Mouse (Mus musculus): ENCODE data around the gene Hk3. TPM values are rescaled to one million over a fixed set of nuclear protein-coding genes. Genes with fewer than 3 reads are reported as not detected.

Gene Hk3
- polyA plus RNA-seq, 1 experiment from 2014 or later = 1.0 TPM

DNA sequence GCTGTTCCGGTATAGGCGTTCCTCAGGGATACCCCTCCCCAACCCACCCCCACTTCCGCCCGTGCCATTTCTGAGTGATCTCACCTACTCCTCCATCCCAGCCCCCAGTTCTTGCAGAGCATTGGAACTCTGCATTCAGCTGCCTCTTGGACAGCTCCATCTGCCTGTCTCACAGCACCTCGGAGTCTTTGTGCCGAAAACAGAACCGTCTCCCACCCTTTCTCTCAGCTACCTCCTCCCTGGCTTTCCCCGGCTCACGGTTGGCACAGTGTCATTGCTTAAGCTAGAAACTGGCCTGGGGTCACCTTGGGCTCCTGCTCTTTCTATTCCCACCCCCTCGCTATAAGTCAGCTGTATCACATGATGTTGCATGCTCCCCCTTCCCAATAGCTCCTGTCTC is 20.8 kb downstream of the Hk3 start:
- no peaks in the 10 kb centered on the region for H3K9me3 ChIP-seq
- WGBS = 70% methylated on average over 10 of the region's 10 CpGs
- no peaks in the 10 kb centered on the region for H3K36me3 ChIP-seq
- H3K4me1 ChIP-seq = no peaks in the 10 kb centered on the region
- no peak overlapping the region for H3K9ac ChIP-seq
- no peak overlapping the region for H3K4me3 ChIP-seq
- no peak overlapping the region for H3K4me2 ChIP-seq
- H3K27ac ChIP-seq (replicated peaks) = no peak overlapping the region
- peaks cover 59% of the 10 kb centered on the region for H3K27me3 ChIP-seq (replicated peaks)
- ATAC-seq (ENCODE audit: extremely low read depth, insufficient number of reproducible peaks, low FRiP score, low TSS enrichment) = no peak

- Histone ChIP-seq H3K9ac (no peak overlapping the region), H3K27ac (replicated peaks) (no peak overlapping the region), H3K4me2 (no peak overlapping the region), H3K27me3 (replicated peaks) (peaks cover 46% of the 10 kb centered on the region), H3K4me1 (peaks cover 11% of the 10 kb centered on the region), H3K36me3 (no peaks in the 10 kb centered on the region), H3K9me3 (no peaks in the 10 kb centered on the region), H3K4me3 (no peak overlapping the region)
- WGBS = 89% methylated on average over 8 of the region's 8 CpGs
- ATAC-seq (ENCODE audit: extremely low read depth, insufficient number of reproducible peaks, low FRiP score, low TSS enrichment) = no peak
Observed at GRCm38 (mm10) chr13:54997568-54997967, 23.6 kb downstream of the Hk3 start.

GRCm38 (mm10) chr13:54995161-54995560 is 26.0 kb downstream of the Hk3 start:
- no peaks in the 10 kb centered on the region for H3K36me3 ChIP-seq
- H3K27ac ChIP-seq (replicated peaks) = no peak overlapping the region
- H3K4me3 ChIP-seq = no peak overlapping the region
- no peak overlapping the region for H3K9ac ChIP-seq
- WGBS = 45% methylated on average over 6 of the region's 6 CpGs
- H3K9me3 ChIP-seq = no peaks in the 10 kb centered on the region
- H3K27me3 ChIP-seq (replicated peaks) = peaks cover 31% of the 10 kb centered on the region
- peaks cover 11% of the 10 kb centered on the region for H3K4me1 ChIP-seq
- no peak for ATAC-seq (ENCODE audit: extremely low read depth, insufficient number of reproducible peaks, low FRiP score, low TSS enrichment)
- H3K4me2 ChIP-seq = no peak overlapping the region

DNA sequence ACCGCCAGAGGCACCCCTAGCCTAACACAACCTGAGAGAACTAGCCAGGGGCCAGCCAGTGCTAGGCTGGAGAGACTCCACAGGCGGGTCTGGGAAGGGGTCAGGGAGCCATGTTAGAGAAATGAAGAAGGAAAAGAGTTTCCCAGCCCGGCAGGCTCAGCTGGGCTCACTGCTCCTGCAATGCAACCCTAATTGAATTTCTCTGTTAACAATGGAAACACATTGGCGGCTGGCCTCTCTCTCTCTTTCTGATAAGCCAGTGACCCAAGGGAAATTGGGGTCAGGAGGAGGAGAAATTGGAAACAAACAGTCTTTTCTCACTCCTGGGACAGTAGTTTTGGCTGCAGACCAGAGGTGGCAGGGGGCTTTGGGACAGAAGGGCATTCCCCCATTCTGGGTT is 26.6 kb downstream of the Hk3 start:
- H3K36me3 ChIP-seq = no peaks in the 10 kb centered on the region
- H3K4me2 ChIP-seq = no peak overlapping the region
- H3K27me3 ChIP-seq (replicated peaks) = peaks cover 26% of the 10 kb centered on the region
- H3K4me1 ChIP-seq = peaks cover 11% of the 10 kb centered on the region
- H3K27ac ChIP-seq (replicated peaks) = peak overlapping the region; percentile 56
- no peaks in the 10 kb centered on the region for H3K9me3 ChIP-seq
- H3K9ac ChIP-seq = no peak overlapping the region
- H3K4me3 ChIP-seq = no peak overlapping the region
- no peak for ATAC-seq (ENCODE audit: extremely low read depth, insufficient number of reproducible peaks, low FRiP score, low TSS enrichment)
- WGBS = 22% methylated on average over 4 of the region's 4 CpGs

- H3K4me2 ChIP-seq = no peak overlapping the region
- peaks cover 23% of the 10 kb centered on the region for H3K4me1 ChIP-seq
- ATAC-seq (ENCODE audit: extremely low read depth, insufficient number of reproducible peaks, low FRiP score, low TSS enrichment) = no peak
- H3K27ac ChIP-seq (replicated peaks) = no peak overlapping the region
- no peaks in the 10 kb centered on the region for H3K36me3 ChIP-seq
- no peaks in the 10 kb centered on the region for H3K9me3 ChIP-seq
- peaks cover 14% of the 10 kb centered on the region for H3K27me3 ChIP-seq (replicated peaks)
- no peak overlapping the region for H3K4me3 ChIP-seq
- 83% methylated on average over 7 of the region's 7 CpGs for WGBS
- H3K9ac ChIP-seq = no peak overlapping the region
Observed at GRCm38 (mm10) chr13:54992215-54992614, 29.0 kb downstream of the Hk3 start.

DNA sequence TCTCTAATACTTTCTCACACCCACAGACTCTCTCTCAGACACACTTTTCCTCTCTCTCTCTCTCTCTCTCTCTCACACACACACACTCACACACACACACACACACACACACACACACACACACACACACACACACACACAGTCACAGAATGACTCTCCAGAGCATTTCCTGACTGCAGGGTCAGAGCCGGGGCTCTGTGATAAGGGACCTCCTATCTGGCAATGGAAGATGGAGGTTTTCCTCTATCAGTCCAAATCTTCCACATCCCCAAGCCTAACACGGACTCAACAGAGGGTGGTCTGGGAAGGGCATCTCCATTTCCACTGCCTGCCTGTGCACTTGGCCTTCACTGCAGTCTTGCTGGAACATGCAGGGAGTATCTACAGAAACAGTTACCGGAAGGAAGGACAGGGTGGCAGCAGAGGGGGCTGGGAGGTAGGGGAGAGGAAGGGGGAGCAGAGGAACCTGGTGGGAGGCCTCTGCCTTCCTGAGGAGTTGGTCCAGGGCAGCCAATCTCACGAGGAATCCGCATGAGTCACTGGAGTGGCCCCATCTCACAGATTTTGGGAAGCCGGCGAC is 32.9 kb downstream of the Hk3 start:
- Histone ChIP-seq H3K27ac (replicated peaks) (peak overlapping the region; percentile 54), H3K4me1 (peaks cover 12% of the 10 kb centered on the region), H3K36me3 (no peaks in the 10 kb centered on the region), H3K4me2 (no peak overlapping the region), H3K27me3 (replicated peaks) (peaks cover 12% of the 10 kb centered on the region), H3K4me3 (no peak overlapping the region), H3K9me3 (no peaks in the 10 kb centered on the region), H3K9ac (no peak overlapping the region)
- ATAC-seq (ENCODE audit: extremely low read depth, insufficient number of reproducible peaks, low FRiP score, low TSS enrichment) = no peak
- WGBS = 28% methylated on average over 7 of the region's 7 CpGs

- H3K9ac ChIP-seq = no peak overlapping the region
- H3K4me1 ChIP-seq = peaks cover 12% of the 10 kb centered on the region
- no peak overlapping the region for H3K4me3 ChIP-seq
- H3K27me3 ChIP-seq (replicated peaks) = peaks cover 12% of the 10 kb centered on the region; the same call in 1 of the 2 replicates
- H3K9me3 ChIP-seq = no peaks in the 10 kb centered on the region
- 77% methylated on average over 9 of the region's 9 CpGs for WGBS
- H3K36me3 ChIP-seq = no peaks in the 10 kb centered on the region
- no peak overlapping the region for H3K4me2 ChIP-seq
- ATAC-seq (ENCODE audit: extremely low read depth, insufficient number of reproducible peaks, low FRiP score, low TSS enrichment) = no peak
- H3K27ac ChIP-seq (replicated peaks) = no peak overlapping the region
Observed at GRCm38 (mm10) chr13:54987405-54987804, 33.8 kb downstream of the Hk3 start.

DNA sequence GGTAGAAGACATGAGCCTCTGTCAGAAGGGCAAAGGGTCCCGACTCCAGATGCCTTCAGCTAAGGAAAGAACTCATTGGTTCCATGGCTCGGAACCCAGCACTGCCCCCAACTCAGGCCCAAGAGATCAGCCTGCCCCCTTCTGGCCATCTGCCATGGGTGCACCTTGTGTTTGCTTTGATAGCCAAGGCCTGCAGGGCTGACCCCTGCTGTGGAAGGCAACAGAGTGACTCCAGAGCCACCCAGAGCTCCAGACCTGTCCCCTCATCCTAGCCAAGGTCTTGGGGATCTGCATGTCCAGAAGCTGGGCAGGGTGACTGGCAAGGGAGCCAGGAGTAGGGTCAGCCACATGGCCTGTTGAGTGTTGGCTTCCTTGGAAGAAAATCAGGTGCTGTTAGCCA is 37.6 kb downstream of the Hk3 start:
- H3K9me3 ChIP-seq = no peaks in the 10 kb centered on the region
- H3K4me1 ChIP-seq = peaks cover 12% of the 10 kb centered on the region
- H3K4me2 ChIP-seq = no peak overlapping the region
- ATAC-seq (ENCODE audit: extremely low read depth, insufficient number of reproducible peaks, low FRiP score, low TSS enrichment) = no peak
- 50% methylated on average over 2 of the region's 2 CpGs for WGBS
- H3K27ac ChIP-seq (replicated peaks) = no peak overlapping the region
- H3K4me3 ChIP-seq = no peak overlapping the region
- H3K36me3 ChIP-seq = no peaks in the 10 kb centered on the region
- H3K9ac ChIP-seq = no peak overlapping the region
- peaks cover 30% of the 10 kb centered on the region; the same call in 1 of the 2 replicates for H3K27me3 ChIP-seq (replicated peaks)

- H3K27me3 ChIP-seq (replicated peaks) = peaks cover 34% of the 10 kb centered on the region; the same call in 1 of the 2 replicates
Observed at GRCm38 (mm10) chr13:54983001-54983400, 38.2 kb downstream of the Hk3 start.

GRCm38 (mm10) chr13:54980957-54981356 is 40.2 kb downstream of the Hk3 start:
- no peak overlapping the region for H3K4me2 ChIP-seq
- ATAC-seq (ENCODE audit: extremely low read depth, insufficient number of reproducible peaks, low FRiP score, low TSS enrichment) = no peak
- WGBS = 69% methylated on average over 12 of the region's 12 CpGs

More at GRCm38 (mm10) chr13:54983001-54983400, 38.2 kb downstream of the Hk3 start:
- H3K4me3 ChIP-seq = no peak overlapping the region
- H3K27ac ChIP-seq (replicated peaks) = no peak overlapping the region
- 61% methylated on average over 8 of the region's 8 CpGs for WGBS
- no peak for ATAC-seq (ENCODE audit: extremely low read depth, insufficient number of reproducible peaks, low FRiP score, low TSS enrichment)
- H3K4me1 ChIP-seq = peaks cover 7% of the 10 kb centered on the region
- H3K4me2 ChIP-seq = no peak overlapping the region
- H3K9me3 ChIP-seq = no peaks in the 10 kb centered on the region
- no peaks in the 10 kb centered on the region for H3K36me3 ChIP-seq
- no peak overlapping the region for H3K9ac ChIP-seq

DNA sequence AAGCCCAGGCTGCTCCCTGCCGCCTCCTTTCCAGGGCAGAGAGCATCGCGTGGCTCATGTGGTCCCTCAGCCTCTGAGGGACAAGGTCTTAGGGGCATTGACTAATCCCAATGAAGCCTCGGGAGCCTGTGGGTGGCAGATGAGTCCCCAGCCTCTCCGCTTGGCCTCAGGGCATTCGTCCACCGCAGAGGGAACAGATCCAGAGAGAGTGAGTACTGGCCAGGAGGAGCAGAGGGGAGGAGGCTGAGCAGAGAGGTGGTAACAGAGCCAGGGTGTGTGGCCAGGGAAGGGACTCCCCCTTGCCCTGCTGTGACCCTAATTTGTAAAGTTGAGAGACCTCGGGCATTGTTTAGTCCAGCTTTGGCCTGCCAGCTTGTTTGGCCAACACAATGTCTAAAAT is 42.4 kb downstream of the Hk3 start:
- WGBS = 58% methylated on average over 8 of the region's 8 CpGs
- no peak overlapping the region for H3K4me2 ChIP-seq
- H3K9ac ChIP-seq = no peak overlapping the region
- no peaks in the 10 kb centered on the region for H3K9me3 ChIP-seq
- no peak for ATAC-seq (ENCODE audit: extremely low read depth, insufficient number of reproducible peaks, low FRiP score, low TSS enrichment)
- H3K4me1 ChIP-seq = no peaks in the 10 kb centered on the region
- H3K27ac ChIP-seq (replicated peaks) = no peak overlapping the region
- no peaks in the 10 kb centered on the region for H3K36me3 ChIP-seq
- no peak overlapping the region for H3K4me3 ChIP-seq
- peaks cover 33% of the 10 kb centered on the region; the same call in 1 of the 2 replicates for H3K27me3 ChIP-seq (replicated peaks)

More at GRCm38 (mm10) chr13:54980957-54981356, 40.2 kb downstream of the Hk3 start:
- H3K27ac ChIP-seq (replicated peaks) = no peak overlapping the region
- H3K9ac ChIP-seq = no peak overlapping the region
- H3K4me3 ChIP-seq = no peak overlapping the region
- H3K4me1 ChIP-seq = no peaks in the 10 kb centered on the region
- peaks cover 37% of the 10 kb centered on the region; the same call in 1 of the 2 replicates for H3K27me3 ChIP-seq (replicated peaks)
- H3K36me3 ChIP-seq = no peaks in the 10 kb centered on the region
- no peaks in the 10 kb centered on the region for H3K9me3 ChIP-seq

DNA sequence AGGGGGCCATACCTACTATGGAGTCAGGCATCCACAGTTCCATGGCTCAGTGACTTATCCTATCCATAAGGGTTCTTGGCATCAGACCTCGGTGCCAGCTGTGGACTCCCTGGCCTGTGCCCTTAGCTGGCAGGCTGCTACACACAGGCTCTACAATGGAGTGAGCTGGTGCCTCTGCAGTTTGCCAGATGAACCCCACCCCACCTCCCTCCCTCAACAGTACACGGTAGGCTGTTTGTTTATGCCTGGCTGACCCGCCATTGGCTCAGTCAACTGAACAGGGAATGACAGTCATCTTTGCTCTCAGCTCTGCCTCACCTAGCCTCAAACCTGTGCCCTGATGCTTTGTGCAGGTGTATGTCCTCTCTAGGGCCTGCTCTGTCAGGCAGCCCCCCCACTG is 45.6 kb downstream of the Hk3 start:
- no peak for ATAC-seq (ENCODE audit: extremely low read depth, insufficient number of reproducible peaks, low FRiP score, low TSS enrichment)
- Histone ChIP-seq H3K36me3 (no peaks in the 10 kb centered on the region), H3K9ac (no peak overlapping the region), H3K27me3 (replicated peaks) (peaks cover 34% of the 10 kb centered on the region), H3K27ac (replicated peaks) (no peak overlapping the region), H3K4me1 (no peaks in the 10 kb centered on the region), H3K9me3 (no peaks in the 10 kb centered on the region), H3K4me3 (no peak overlapping the region), H3K4me2 (no peak overlapping the region)
- 56% methylated on average over 3 of the region's 3 CpGs for WGBS
